Mouse (Mus musculus) spleen, embryonic (tissue): ENCODE measurements around the gene Zfp618.

ENCODE experiments used
- CTCF ChIA-PET: fragments of 350-600 bp; sonication (Branson Sonifier 250); formaldehyde crosslinking; loops from one replicate; lab custom pipeline; 2022; lab: Charles Lee

Zfp618 gene

GRCm38 (mm10) chr4:63066796-63067195 is 101.4 kb downstream of the Zfp618 start:
- CTCF ChIA-PET, result no interaction called here

GRCm38 (mm10) chr4:63067822-63068221 is 102.4 kb downstream of the Zfp618 start:
- CTCF ChIA-PET, result no interaction called here

- CTCF ChIA-PET, result no interaction called here
These were observed 103.3 kb downstream of the Zfp618 start for GRCm38 (mm10) chr4:63068499-63069175.

GRCm38 (mm10) chr4:63071413-63072260 is 106.3 kb downstream of the Zfp618 start:
- CTCF ChIA-PET, result no interaction called here

- CTCF ChIA-PET, result no interaction called here
These were observed 107.8 kb downstream of the Zfp618 start for GRCm38 (mm10) chr4:63073139-63073538.

- CTCF ChIA-PET, result no interaction called here
These were observed 113.8 kb downstream of the Zfp618 start for GRCm38 (mm10) chr4:63079159-63079558.

GRCm38 (mm10) chr4:63084473-63084889 is 119.1 kb downstream of the Zfp618 start:
- CTCF ChIA-PET, result no interaction called here

GRCm38 (mm10) chr4:63089484-63089883 is 124.1 kb downstream of the Zfp618 start:
- CTCF ChIA-PET, result no interaction called here

GRCm38 (mm10) chr4:63091151-63091550 is 125.8 kb downstream of the Zfp618 start:
- CTCF ChIA-PET, result no interaction called here

- CTCF ChIA-PET, result no interaction called here
These were observed 132.2 kb downstream of the Zfp618 start for GRCm38 (mm10) chr4:63097603-63098002.

GRCm38 (mm10) chr4:63100478-63100877 is 135.1 kb downstream of the Zfp618 start:
- CTCF ChIA-PET, result no interaction called here

- CTCF ChIA-PET, result no interaction called here
These were observed 136.7 kb downstream of the Zfp618 start for GRCm38 (mm10) chr4:63102025-63102424.

- CTCF ChIA-PET, result no interaction called here
These were observed 140.3 kb downstream of the Zfp618 start for GRCm38 (mm10) chr4:63105651-63106050.

- CTCF ChIA-PET, result no interaction called here
These were observed 153.5 kb downstream of the Zfp618 start for GRCm38 (mm10) chr4:63118639-63119437.

GRCm38 (mm10) chr4:63124861-63125466 is 159.6 kb downstream of the Zfp618 start:
- CTCF ChIA-PET, result interaction anchor here (0.6 kb wide), 1 partner anchor 22 kb away, joined by 3 read pairs; no protein-coding TSS in a partner anchor

GRCm38 (mm10) chr4:63129891-63130624 is 164.7 kb downstream of the Zfp618 start:
- CTCF ChIA-PET, result no interaction called here

- CTCF ChIA-PET, result no interaction called here
These were observed 181.9 kb downstream of the Zfp618 start for GRCm38 (mm10) chr4:63147268-63147667.

GRCm38 (mm10) chr4:63151127-63151526 is 185.8 kb downstream of the Zfp618 start:
- CTCF ChIA-PET, result no interaction called here

GRCm38 (mm10) chr4:63154028-63154427 is 188.7 kb downstream of the Zfp618 start:
- CTCF ChIA-PET, result no interaction called here

GRCm38 (mm10) chr4:63154699-63155098 is 189.3 kb downstream of the Zfp618 start, which contains the start of gene Ambp:
Gene Ambp, minus strand, starts transcription at chr4:63154799.
- CTCF ChIA-PET, result no interaction called here

GRCm38 (mm10) chr4:63155596-63155995 is 190.2 kb downstream of the Zfp618 start:
- CTCF ChIA-PET, result no interaction called here
